Mouse (Mus musculus) limb, embryonic 12.5 days (tissue): ENCODE data around the gene Xpo1. TPM values are rescaled to one million over a fixed set of nuclear protein-coding genes. Genes with fewer than 3 reads are reported as not detected.
A peak's percentile ranks its signal among the peaks of the same experiment; 100 is the strongest.

Experiments used
- ATAC-seq: fragments of 200-750 bp; cut with Nextera tagmentation; 2 replicates; pipeline ENCODE4 v1.8.0; 2017; ENCODE audit warnings: low read depth, moderate TSS enrichment; ENCODE audit not compliant: insufficient number of reproducible peaks, insufficient read depth, low FRiP score, low TSS enrichment
- H3K27ac ChIP-seq: fragments of 300-500 bp; sonication (generic); 2 replicates; pipeline ENCODE4 v1.5.1; 2016; ENCODE audit warnings: mild to moderate bottlenecking, moderate library complexity
- H3K27me3 ChIP-seq: fragments of 300-500 bp; sonication (generic); 2 replicates; pipeline ENCODE4 v1.6.1; 2016; ENCODE audit warnings: mild to moderate bottlenecking, moderate library complexity
- H3K36me3 ChIP-seq: fragments of 300-500 bp; sonication (generic); 2 replicates; pipeline ENCODE4 v1.6.1; 2016; ENCODE audit warnings: mild to moderate bottlenecking, moderate library complexity
- H3K4me1 ChIP-seq: fragments of 300-500 bp; sonication (generic); replicated peaks from 2 replicates; pipeline ENCODE4 v1.6.1; 2016
- H3K4me2 ChIP-seq: fragments of 300-500 bp; sonication (generic); 2 replicates; pipeline ENCODE4 v1.6.1; 2016; ENCODE audit warnings: mild to moderate bottlenecking, moderate library complexity
- H3K4me3 ChIP-seq: fragments of 300-500 bp; sonication (generic); replicated peaks from 2 replicates; pipeline ENCODE4 v1.5.1; 2016; ENCODE audit warnings: mild to moderate bottlenecking
- H3K9ac ChIP-seq: fragments of 300-500 bp; sonication (generic); replicated peaks from 2 replicates; pipeline ENCODE4 v1.6.1; 2016; ENCODE audit warnings: mild to moderate bottlenecking, moderate library complexity
- H3K9me3 ChIP-seq: fragments of 300-500 bp; sonication (generic); 2 replicates; pipeline ENCODE4 v1.6.1; 2016; ENCODE audit warnings: mild to moderate bottlenecking, moderate library complexity
- WGBS: fragments of 180-500 bp; shearing (Covaris S2); methylation state at CpG from one replicate; pipeline ENCODE4 v1.1.7; 2016; 5-methylcytosine and 5-hydroxymethylcytosine counted together
- polyA plus RNA-seq: library from polyadenylated mRNA; unstranded; fragments of >200 nt; fragmentation: Nextera tagmentation; extraction: Ambion mirVana; gene quantifications from 2 replicates; pipeline ENCODE4 v1.2.1, GENCODE M21; 2016

Gene Xpo1
- 187 and 190 TPM in 2 replicates for polyA plus RNA-seq

GRCm38 (mm10) chr11:23255427-23256193, at the start of gene Xpo1:
Xpo1 (plus strand) TSS chr11:23256041.
- Histone ChIP-seq H3K4me3 (peak within 1 kb of the TSS; percentile 94), H3K36me3 (no peaks in the 10 kb centered on the region), H3K9me3 (no peaks in the 10 kb centered on the region), H3K4me2 (peak within 1 kb of the TSS; percentile 86), H3K4me1 (peaks cover 11% of the 10 kb centered on the region), H3K27me3 (no peaks in the 10 kb centered on the region), H3K9ac (peak within 1 kb of the TSS; percentile 100), H3K27ac (peak within 1 kb of the TSS; percentile 100)
- ATAC-seq = peak; percentile 99
- WGBS = 1% methylated on average over 59 of the region's 60 CpGs

- Histone ChIP-seq H3K9ac (no peak overlapping the region), H3K4me3 (no peak overlapping the region), H3K9me3 (no peaks in the 10 kb centered on the region), H3K4me2 (no peak overlapping the region), H3K4me1 (peaks cover 8% of the 10 kb centered on the region; the same call in 1 of the 2 replicates), H3K27me3 (no peaks in the 10 kb centered on the region), H3K27ac (no peak overlapping the region), H3K36me3 (no peaks in the 10 kb centered on the region)
- no peak for ATAC-seq
- WGBS = 80% methylated on average over 7 of the region's 7 CpGs
These were observed 46.1 kb upstream of the Xpo1 start for GRCm38 (mm10) chr11:23209717-23210116.

DNA sequence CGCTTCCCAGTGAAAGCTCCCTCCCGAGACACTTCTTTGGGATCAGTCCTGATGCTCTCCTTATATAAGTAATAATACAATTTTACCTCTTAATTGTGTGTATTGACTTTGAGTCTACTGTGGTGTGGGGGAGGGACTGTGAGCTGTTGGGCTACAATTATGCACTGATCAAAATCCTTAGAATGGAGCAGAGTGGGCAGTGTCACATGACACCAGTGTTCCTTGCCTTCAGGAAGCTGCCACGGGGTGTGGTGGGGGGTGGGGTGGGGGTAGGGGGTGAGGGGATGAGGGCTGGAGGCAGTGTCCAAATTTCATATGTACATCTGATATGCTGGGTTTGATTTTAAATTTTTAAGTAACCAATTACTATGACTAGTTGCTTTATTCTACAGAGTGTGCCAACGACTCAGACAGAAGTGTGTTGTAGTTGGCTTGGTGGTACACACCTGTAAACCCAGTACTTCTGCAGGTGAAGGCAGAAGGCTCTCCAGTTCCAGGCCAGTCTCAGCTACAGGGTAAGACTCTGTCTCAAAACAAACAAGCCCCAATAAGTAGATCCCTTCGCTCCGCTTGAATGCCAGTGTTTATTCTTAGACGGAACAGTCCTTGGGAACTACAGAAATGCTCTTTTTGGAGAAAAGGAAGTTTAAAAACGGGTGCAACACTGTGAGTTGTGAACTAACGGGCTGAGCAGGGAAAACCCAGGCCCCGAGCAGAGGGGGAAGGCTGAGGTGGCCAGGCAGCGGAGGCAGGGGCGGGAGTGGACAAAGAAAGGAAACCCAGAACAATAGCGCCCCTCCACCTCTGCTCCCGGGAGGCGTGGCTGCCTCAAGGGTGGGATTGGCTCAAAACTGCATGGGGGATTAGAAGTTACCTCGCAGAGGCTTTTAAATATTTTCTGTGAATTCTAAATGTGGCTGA, 45.0 kb upstream of the Xpo1 start:
- Histone ChIP-seq H3K36me3 (no peaks in the 10 kb centered on the region), H3K27ac (peak overlapping the region; percentile 82), H3K9ac (no peak overlapping the region), H3K9me3 (no peaks in the 10 kb centered on the region), H3K4me3 (peak overlapping the region; percentile 26), H3K4me2 (peak overlapping the region; percentile 53), H3K27me3 (no peaks in the 10 kb centered on the region), H3K4me1 (peaks cover 8% of the 10 kb centered on the region; the same call in 1 of the 2 replicates)
- 17% methylated on average over 16 of the region's 16 CpGs for WGBS
- peak; percentile 66 for ATAC-seq

DNA sequence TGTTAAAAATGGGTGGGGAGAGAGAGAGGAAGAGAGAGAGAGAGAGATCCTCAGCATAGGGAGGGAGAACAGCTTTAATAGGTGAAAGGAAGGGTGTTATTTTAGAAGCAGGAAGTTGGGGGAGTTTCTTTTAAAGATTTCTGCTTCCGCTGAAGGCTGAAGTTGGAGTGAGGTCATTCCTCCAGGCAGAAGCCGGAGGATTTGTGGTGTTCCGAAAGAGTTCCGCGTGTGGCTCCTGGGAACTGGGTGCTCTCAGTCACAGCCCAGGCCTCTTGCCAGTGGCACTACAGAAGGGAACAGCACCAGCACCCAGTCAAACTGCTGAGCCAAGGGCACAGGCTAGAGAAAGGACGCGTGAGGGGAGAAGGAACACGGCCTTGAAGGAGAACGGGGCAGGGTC, 38.4 kb upstream of the Xpo1 start:
- no peaks in the 10 kb centered on the region for H3K27me3 ChIP-seq
- ATAC-seq = no peak
- no peaks in the 10 kb centered on the region for H3K36me3 ChIP-seq
- WGBS = 90% methylated on average over 9 of the region's 9 CpGs
- H3K4me1 ChIP-seq = no peaks in the 10 kb centered on the region
- H3K9me3 ChIP-seq = no peaks in the 10 kb centered on the region
- H3K27ac ChIP-seq = no peak overlapping the region
- no peak overlapping the region for H3K4me2 ChIP-seq
- no peak overlapping the region for H3K9ac ChIP-seq
- H3K4me3 ChIP-seq = no peak overlapping the region

DNA sequence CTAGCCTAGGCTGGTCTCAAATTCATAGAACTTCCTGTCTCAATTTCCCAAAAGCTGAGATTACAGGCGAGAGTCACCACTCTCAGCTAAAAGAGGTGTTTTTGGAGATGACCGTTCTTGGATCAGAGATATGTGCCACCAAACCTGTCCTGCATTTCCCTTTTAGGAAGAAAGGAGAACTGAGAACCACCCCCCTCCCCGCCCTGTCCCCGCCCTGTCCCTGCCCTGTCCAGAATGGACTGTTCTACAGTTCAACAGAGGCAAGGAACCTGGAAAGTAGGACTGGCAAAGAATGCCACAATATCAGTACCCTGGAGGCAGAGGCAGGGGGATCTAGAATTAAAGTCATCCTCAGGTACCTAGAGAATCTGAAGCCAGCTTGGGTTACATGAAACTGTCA, 19.8 kb upstream of the Xpo1 start:
- H3K27me3 ChIP-seq = no peaks in the 10 kb centered on the region
- no peaks in the 10 kb centered on the region for H3K36me3 ChIP-seq
- no peaks in the 10 kb centered on the region for H3K4me1 ChIP-seq
- no peak overlapping the region for H3K4me2 ChIP-seq
- 75% methylated on average over 4 of the region's 4 CpGs for WGBS
- H3K9me3 ChIP-seq = no peaks in the 10 kb centered on the region
- no peak overlapping the region for H3K9ac ChIP-seq
- no peak overlapping the region for H3K27ac ChIP-seq
- H3K4me3 ChIP-seq = no peak overlapping the region
- no peak for ATAC-seq

DNA sequence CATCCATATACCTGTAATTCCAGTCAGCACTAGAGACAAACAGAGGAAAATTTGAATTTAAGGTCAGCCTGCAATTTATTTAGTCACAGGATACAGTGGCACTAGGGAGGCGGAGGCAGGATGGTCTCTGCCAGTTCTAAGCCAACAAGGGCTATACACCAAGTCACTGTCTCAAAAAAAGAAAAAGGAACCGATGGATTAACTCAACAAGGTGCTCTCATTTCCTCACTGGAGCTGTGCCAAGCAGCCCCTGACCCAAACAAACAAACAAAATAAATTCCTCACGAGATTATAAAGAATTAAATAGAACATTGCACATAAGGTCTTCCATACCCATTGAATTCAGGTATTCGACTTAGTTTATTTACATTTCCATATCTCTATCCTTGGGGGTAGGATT, 1.9 kb upstream of the Xpo1 start:
- no peaks in the 10 kb centered on the region for H3K27me3 ChIP-seq
- no peak for ATAC-seq
- 92% methylated on average over 4 of the region's 4 CpGs for WGBS
- no peak overlapping the region for H3K4me3 ChIP-seq
- no peaks in the 10 kb centered on the region for H3K36me3 ChIP-seq
- peaks cover 7% of the 10 kb centered on the region for H3K4me1 ChIP-seq
- H3K9me3 ChIP-seq = no peaks in the 10 kb centered on the region
- H3K27ac ChIP-seq = no peak overlapping the region
- H3K9ac ChIP-seq = no peak overlapping the region
- H3K4me2 ChIP-seq = no peak overlapping the region

GRCm38 (mm10) chr11:23254548-23254947, 1.3 kb upstream of the Xpo1 start:
- 88% methylated on average over 4 of the region's 4 CpGs for WGBS
- H3K9ac ChIP-seq = peak overlapping the region; percentile 75
- peak overlapping the region; percentile 55 for H3K4me2 ChIP-seq
- no peaks in the 10 kb centered on the region for H3K36me3 ChIP-seq
- H3K27me3 ChIP-seq = no peaks in the 10 kb centered on the region
- H3K27ac ChIP-seq = peak overlapping the region; percentile 95; the same call in 1 of the 2 replicates
- peak overlapping the region; percentile 94 for H3K4me3 ChIP-seq
- ATAC-seq = no peak
- H3K4me1 ChIP-seq = peaks cover 9% of the 10 kb centered on the region
- no peaks in the 10 kb centered on the region for H3K9me3 ChIP-seq

- ATAC-seq = no peak
- peak overlapping the region; percentile 75 for H3K9ac ChIP-seq
- H3K27me3 ChIP-seq = no peaks in the 10 kb centered on the region
- peaks cover 9% of the 10 kb centered on the region for H3K4me1 ChIP-seq
- H3K9me3 ChIP-seq = no peaks in the 10 kb centered on the region
- H3K4me3 ChIP-seq = peak overlapping the region; percentile 94
- H3K4me2 ChIP-seq = peak overlapping the region; percentile 55
- 1% methylated on average over 24 of the region's 24 CpGs for WGBS
- peak overlapping the region; percentile 95 for H3K27ac ChIP-seq
- no peaks in the 10 kb centered on the region for H3K36me3 ChIP-seq
These were observed 801 bp upstream of the Xpo1 start for GRCm38 (mm10) chr11:23255053-23255426.

DNA sequence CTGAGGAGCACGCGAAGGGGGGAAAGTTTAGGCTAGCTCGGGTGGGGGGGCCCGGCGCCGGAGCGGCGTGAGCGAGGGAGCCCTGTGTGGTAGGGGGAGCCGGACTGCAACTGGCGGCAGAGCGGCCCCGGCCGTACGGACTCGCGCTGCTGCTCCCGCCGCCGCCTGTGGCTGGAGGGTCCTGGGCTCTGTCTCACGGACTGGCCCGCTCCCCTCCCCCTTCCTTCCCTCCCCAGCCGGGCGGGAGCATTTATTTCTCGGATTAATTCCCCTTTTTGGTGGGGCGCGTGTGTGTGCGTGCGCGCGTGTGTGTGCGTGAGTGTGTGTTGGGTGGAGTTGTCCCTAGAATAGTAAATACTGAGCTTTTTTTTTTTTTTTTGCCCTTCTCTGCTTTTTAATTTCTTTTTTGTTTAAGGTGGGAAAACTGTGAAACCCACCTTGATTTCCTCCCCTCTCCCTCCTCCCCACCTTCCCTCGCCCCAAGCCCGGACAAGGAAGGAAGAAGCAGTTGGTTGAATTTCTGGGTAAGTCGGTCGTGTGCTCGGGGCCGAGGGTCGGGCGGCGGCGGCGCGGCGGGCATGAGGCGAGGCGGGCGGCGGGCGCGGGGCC, 457 bp downstream of the Xpo1 start:
- Histone ChIP-seq H3K27me3 (no peaks in the 10 kb centered on the region), H3K36me3 (peaks cover under 1% of the 10 kb centered on the region), H3K4me2 (peak overlapping the region; percentile 86), H3K4me1 (peaks cover 12% of the 10 kb centered on the region), H3K4me3 (peak overlapping the region; percentile 94), H3K9me3 (no peaks in the 10 kb centered on the region), H3K27ac (peak overlapping the region; percentile 100), H3K9ac (peak overlapping the region; percentile 100)
- peak; percentile 16 for ATAC-seq
- WGBS = under 1% methylated on average over 50 of the region's 51 CpGs

DNA sequence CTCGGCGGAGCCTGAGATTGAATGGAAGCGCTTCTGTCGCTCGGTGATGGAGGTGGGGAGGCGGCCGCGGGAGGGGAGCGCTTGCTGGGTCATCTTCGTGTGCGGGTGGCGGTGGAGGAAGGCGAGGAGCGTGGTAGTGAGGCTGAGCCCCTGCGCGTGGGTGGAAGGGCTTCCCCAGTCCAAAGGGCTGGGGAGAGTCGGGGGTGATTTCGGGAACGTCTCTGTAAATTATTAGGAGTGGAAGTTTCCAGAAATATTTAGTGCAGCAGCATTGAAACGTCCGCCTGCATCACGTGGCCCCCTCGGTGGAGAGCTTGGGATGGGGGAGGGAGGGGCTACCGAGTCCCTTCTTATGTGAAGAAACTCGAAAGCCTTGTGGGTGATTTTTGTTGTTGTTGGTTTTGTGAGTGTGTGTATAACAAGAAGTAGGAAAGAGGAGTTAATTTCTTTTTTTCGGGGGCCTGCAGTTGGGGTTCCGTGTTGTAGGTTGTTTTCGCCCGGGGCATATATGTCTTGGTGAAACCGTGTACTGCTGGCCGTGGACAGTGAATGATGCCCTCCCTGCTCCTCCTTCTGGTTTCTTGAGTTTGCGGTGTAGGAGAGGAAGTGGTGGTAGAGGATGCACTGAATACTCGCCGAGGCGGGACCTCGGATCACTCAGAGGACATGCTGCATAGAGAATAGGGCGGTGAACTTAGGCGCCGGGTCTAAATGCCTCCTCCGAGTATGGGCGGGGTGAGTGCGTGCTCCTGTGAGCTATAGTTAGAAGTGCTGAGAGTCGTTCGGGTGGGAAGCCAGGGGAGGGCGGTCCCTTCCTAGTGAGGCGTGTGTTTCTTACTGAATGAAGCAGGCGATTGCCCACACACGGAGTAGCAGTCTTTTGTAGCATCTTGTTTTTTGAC, 1.2 kb downstream of the Xpo1 start:
- no peaks in the 10 kb centered on the region for H3K27me3 ChIP-seq
- no peak for ATAC-seq
- under 1% methylated on average over 48 of the region's 48 CpGs for WGBS
- peak overlapping the region; percentile 86 for H3K4me2 ChIP-seq
- H3K4me1 ChIP-seq = peaks cover 12% of the 10 kb centered on the region
- H3K36me3 ChIP-seq = peaks cover 8% of the 10 kb centered on the region
- peak overlapping the region; percentile 100 for H3K27ac ChIP-seq
- H3K9ac ChIP-seq = peak overlapping the region; percentile 100
- peak overlapping the region; percentile 94 for H3K4me3 ChIP-seq
- no peaks in the 10 kb centered on the region for H3K9me3 ChIP-seq
